Mouse (Mus musculus): Measurements from ENCODE around the gene Stat5a. TPM values are rescaled to one million over a fixed set of nuclear protein-coding genes. Genes with fewer than 3 reads are reported as not detected.

The Stat5a gene
- polyA plus RNA-seq, 1 experiment from 2014 or later = 1.4 TPM

- Histone ChIP-seq H3K27me3 (no peaks in the 10 kb centered on the region), H3K4me2 (replicated peaks) (no peak overlapping the region), H3K36me3 (no peaks in the 10 kb centered on the region), H3K9ac (no peak overlapping the region), H3K27ac (no peak overlapping the region), H3K9me3 (replicated peaks) (no peaks in the 10 kb centered on the region), H3K4me1 (no peaks in the 10 kb centered on the region), H3K4me3 (no peak overlapping the region)
- 85% methylated on average over 5 of the region's 5 CpGs for WGBS
- no peak for ATAC-seq (ENCODE audit: low FRiP score)
Measured at GRCm38 (mm10) chr11:100914415-100914814, 55.3 kb downstream of the Stat5a start.

GRCm38 (mm10) chr11:100915063-100915462 lies 55.9 kb downstream of the Stat5a start:
- no peak overlapping the region for H3K4me3 ChIP-seq
- WGBS = 99% methylated on average over 3 of the region's 3 CpGs
- H3K9me3 ChIP-seq (replicated peaks) = no peaks in the 10 kb centered on the region
- H3K36me3 ChIP-seq = no peaks in the 10 kb centered on the region
- no peak overlapping the region for H3K27ac ChIP-seq
- no peaks in the 10 kb centered on the region for H3K4me1 ChIP-seq
- H3K9ac ChIP-seq = no peak overlapping the region
- H3K4me2 ChIP-seq (replicated peaks) = no peak overlapping the region
- ATAC-seq (ENCODE audit: low FRiP score) = no peak
- no peaks in the 10 kb centered on the region for H3K27me3 ChIP-seq

- Histone ChIP-seq H3K27ac (no peak overlapping the region), H3K36me3 (no peaks in the 10 kb centered on the region), H3K9ac (no peak overlapping the region), H3K4me2 (replicated peaks) (no peak overlapping the region), H3K4me3 (no peak overlapping the region), H3K27me3 (no peaks in the 10 kb centered on the region), H3K9me3 (replicated peaks) (no peaks in the 10 kb centered on the region), H3K4me1 (no peaks in the 10 kb centered on the region)
- 100% methylated on average over 4 of the region's 4 CpGs for WGBS
- no peak for ATAC-seq (ENCODE audit: low FRiP score)
Measured at GRCm38 (mm10) chr11:100916432-100916971, 57.4 kb downstream of the Stat5a start.

GRCm38 (mm10) chr11:100918007-100918406 lies 58.9 kb downstream of the Stat5a start:
- Histone ChIP-seq H3K27me3 (no peaks in the 10 kb centered on the region), H3K9ac (no peak overlapping the region), H3K4me2 (replicated peaks) (no peak overlapping the region), H3K36me3 (no peaks in the 10 kb centered on the region), H3K9me3 (replicated peaks) (no peaks in the 10 kb centered on the region), H3K4me3 (no peak overlapping the region), H3K4me1 (no peaks in the 10 kb centered on the region), H3K27ac (no peak overlapping the region)
- ATAC-seq (ENCODE audit: low FRiP score) = no peak
- 92% methylated on average over 5 of the region's 5 CpGs for WGBS

- Histone ChIP-seq H3K27me3 (no peaks in the 10 kb centered on the region), H3K4me1 (no peaks in the 10 kb centered on the region), H3K27ac (no peak overlapping the region), H3K4me2 (replicated peaks) (no peak overlapping the region), H3K9ac (no peak overlapping the region), H3K9me3 (replicated peaks) (no peaks in the 10 kb centered on the region), H3K4me3 (no peak overlapping the region), H3K36me3 (no peaks in the 10 kb centered on the region)
- no peak for ATAC-seq (ENCODE audit: low FRiP score)
- WGBS = 84% methylated on average over 4 of the region's 4 CpGs
Measured at GRCm38 (mm10) chr11:100920887-100921624, 61.9 kb downstream of the Stat5a start.

- Histone ChIP-seq H3K27ac (no peak overlapping the region), H3K36me3 (no peaks in the 10 kb centered on the region), H3K9ac (no peak overlapping the region), H3K4me3 (no peak overlapping the region), H3K4me1 (no peaks in the 10 kb centered on the region), H3K27me3 (no peaks in the 10 kb centered on the region), H3K4me2 (replicated peaks) (no peak overlapping the region), H3K9me3 (replicated peaks) (no peaks in the 10 kb centered on the region)
- WGBS = 88% methylated on average over 1 of the region's 1 CpGs
- ATAC-seq (ENCODE audit: low FRiP score) = no peak
Measured at GRCm38 (mm10) chr11:100924386-100924919, 65.3 kb downstream of the Stat5a start.

- no peak overlapping the region for H3K27ac ChIP-seq
- no peaks in the 10 kb centered on the region for H3K27me3 ChIP-seq
- H3K36me3 ChIP-seq = no peaks in the 10 kb centered on the region
- no peaks in the 10 kb centered on the region for H3K4me1 ChIP-seq
- 85% methylated on average over 3 of the region's 3 CpGs for whole genome bisulfite sequencing
- no peak overlapping the region for H3K4me3 ChIP-seq
- no peak for ATAC-seq (ENCODE audit: low FRiP score)
- no peak overlapping the region for H3K9ac ChIP-seq
- H3K4me2 ChIP-seq (replicated peaks) = no peak overlapping the region
- H3K9me3 ChIP-seq (replicated peaks) = no peaks in the 10 kb centered on the region
Measured at GRCm38 (mm10) chr11:100927386-100927785, 68.2 kb downstream of the Stat5a start.

GRCm38 (mm10) chr11:100930611-100931010 lies 71.5 kb downstream of the Stat5a start:
- H3K9ac ChIP-seq = no peak overlapping the region
- 78% methylated on average over 7 of the region's 7 CpGs for WGBS
- ATAC-seq (ENCODE audit: low FRiP score) = no peak
- no peaks in the 10 kb centered on the region for H3K36me3 ChIP-seq
- no peak overlapping the region for H3K4me3 ChIP-seq
- H3K9me3 ChIP-seq (replicated peaks) = no peaks in the 10 kb centered on the region
- H3K27ac ChIP-seq = no peak overlapping the region
- no peaks in the 10 kb centered on the region for H3K27me3 ChIP-seq
- H3K4me1 ChIP-seq = no peaks in the 10 kb centered on the region
- H3K4me2 ChIP-seq (replicated peaks) = no peak overlapping the region

GRCm38 (mm10) chr11:100931254-100931921 lies 72.2 kb downstream of the Stat5a start:
- Histone ChIP-seq H3K4me1 (no peaks in the 10 kb centered on the region), H3K4me2 (replicated peaks) (no peak overlapping the region), H3K27ac (no peak overlapping the region), H3K36me3 (no peaks in the 10 kb centered on the region), H3K4me3 (no peak overlapping the region), H3K9ac (no peak overlapping the region), H3K9me3 (replicated peaks) (no peaks in the 10 kb centered on the region), H3K27me3 (no peaks in the 10 kb centered on the region)
- ATAC-seq (ENCODE audit: low FRiP score) = no peak
- WGBS = 74% methylated on average over 12 of the region's 12 CpGs

Other genes with a start within 250 kb of the Stat5a start
- 101 and 109 TPM in 2 replicates for gene Nkiras2, start 240.1 kb upstream of the Stat5a start, polyA plus RNA-seq (2016; fragmentation: Nextera tagmentation; extraction: Ambion mirVana)
- 307 and 311 TPM in 2 replicates for gene Dnajc7, start 239.2 kb upstream of the Stat5a start, polyA plus RNA-seq (2016; fragmentation: Nextera tagmentation; extraction: Ambion mirVana)
- gene Zfp385c, start 166.9 kb upstream of the Stat5a start, polyA plus RNA-seq (2016; fragmentation: Nextera tagmentation; extraction: Ambion mirVana) = 0.53 and 0.74 TPM in 2 replicates
- 1.4 and 2.7 TPM in 2 replicates for gene Dhx58, start 155.1 kb upstream of the Stat5a start, polyA plus RNA-seq (2016; fragmentation: Nextera tagmentation; extraction: Ambion mirVana)
- gene Kat2a, start 146.9 kb upstream of the Stat5a start, polyA plus RNA-seq (2016; fragmentation: Nextera tagmentation; extraction: Ambion mirVana) = 61.4 and 61.8 TPM in 2 replicates
- gene Hspb9, start 145.5 kb upstream of the Stat5a start, polyA plus RNA-seq (2016; fragmentation: Nextera tagmentation; extraction: Ambion mirVana) = 0.35 and 0.38 TPM in 2 replicates
- 17.7 and 19.9 TPM in 2 replicates for gene Rab5c, start 121.1 kb upstream of the Stat5a start, polyA plus RNA-seq (2016; fragmentation: Nextera tagmentation; extraction: Ambion mirVana)
- 6.0 and 6.2 TPM in 2 replicates for gene Kcnh4, start 99.4 kb upstream of the Stat5a start, polyA plus RNA-seq (2016; fragmentation: Nextera tagmentation; extraction: Ambion mirVana)
- gene Hcrt, start 96.4 kb upstream of the Stat5a start, polyA plus RNA-seq (2016; fragmentation: Nextera tagmentation; extraction: Ambion mirVana) = not detected in 2 replicates
- 4.4 and 4.7 TPM in 2 replicates for gene Ghdc, start 88.4 kb upstream of the Stat5a start, polyA plus RNA-seq (2016; fragmentation: Nextera tagmentation; extraction: Ambion mirVana)
- 17.3 and 20.5 TPM in 2 replicates for gene Stat5b, start 8.6 kb upstream of the Stat5a start, polyA plus RNA-seq (2016; fragmentation: Nextera tagmentation; extraction: Ambion mirVana)
- gene Stat3, start 80.2 kb downstream of the Stat5a start, polyA plus RNA-seq (2016; fragmentation: Nextera tagmentation; extraction: Ambion mirVana) = 41.4 and 47.4 TPM in 2 replicates
- gene Cavin1, start 111.5 kb downstream of the Stat5a start, polyA plus RNA-seq (2016; fragmentation: Nextera tagmentation; extraction: Ambion mirVana) = 51.4 and 63.2 TPM in 2 replicates
- 70.2 and 74.1 TPM in 2 replicates for gene Atp6v0a1, start 150.1 kb downstream of the Stat5a start, polyA plus RNA-seq (2016; fragmentation: Nextera tagmentation; extraction: Ambion mirVana)
- gene Naglu, start 210.7 kb downstream of the Stat5a start, polyA plus RNA-seq (2016; fragmentation: Nextera tagmentation; extraction: Ambion mirVana) = 13.3 and 13.7 TPM in 2 replicates
- gene Hsd17b1, start 219.1 kb downstream of the Stat5a start, polyA plus RNA-seq (2016; fragmentation: Nextera tagmentation; extraction: Ambion mirVana) = 0.23 and 0.26 TPM in 2 replicates
- gene Coasy, start 223.2 kb downstream of the Stat5a start, polyA plus RNA-seq (2016; fragmentation: Nextera tagmentation; extraction: Ambion mirVana) = 45.6 and 51.2 TPM in 2 replicates
- 62.1 and 62.4 TPM in 2 replicates for gene Mlx, start 227.9 kb downstream of the Stat5a start, polyA plus RNA-seq (2016; fragmentation: Nextera tagmentation; extraction: Ambion mirVana)
- gene Psmc3ip, start 236.1 kb downstream of the Stat5a start, polyA plus RNA-seq (2016; fragmentation: Nextera tagmentation; extraction: Ambion mirVana) = 30.5 and 34.3 TPM in 2 replicates